Mouse (Mus musculus) erythroblast, embryonic 14.5 days (primary cell): ENCODE measurements around the gene Qdpr. TPM values are rescaled to one million over a fixed set of nuclear protein-coding genes. Genes with fewer than 3 reads are reported as not detected.

Experiments
- H3K27me3 ChIP-seq: 2 replicates; pipeline ENCODE4 v1.6.1; 2012; ENCODE audit warnings: inconsistent platforms; ENCODE audit not compliant: control insufficient read depth
- H3K36me3 ChIP-seq: 2 replicates; pipeline ENCODE4 v1.6.1; 2012; ENCODE audit warnings: mild to moderate bottlenecking, inconsistent platforms; ENCODE audit not compliant: control insufficient read depth
- H3K4me1 ChIP-seq: 2 replicates; pipeline ENCODE4 v1.6.1; 2012; ENCODE audit warnings: inconsistent platforms; ENCODE audit not compliant: control insufficient read depth
- H3K4me3 ChIP-seq: replicated peaks from 2 replicates; pipeline ENCODE3; 2012; ENCODE audit warnings: moderate library complexity, mild to moderate bottlenecking, inconsistent platforms
- H3K9me3 ChIP-seq: 2 replicates; pipeline ENCODE4 v1.6.1; 2012; ENCODE audit warnings: low read length, inconsistent platforms, mixed read lengths; ENCODE audit not compliant: control insufficient read depth
- GATA1 ChIP-seq: IDR thresholded peaks from 2 replicates; pipeline ENCODE4 v1.6.1; 2012; ENCODE audit warnings: low read length, inconsistent platforms, mixed read lengths
- TAL1 ChIP-seq: IDR thresholded peaks from 3 replicates; pipeline ENCODE4 v1.6.1; 2012; ENCODE audit warnings: low read length, inconsistent platforms, mixed read lengths
- polyA plus RNA-seq: library from polyadenylated mRNA; stranded (reverse); fragments of >175 nt; gene quantifications from 2 replicates; pipeline ENCODE4 v1.2.3, GENCODE M21; 2012

Gene Qdpr
- 0.74 and 0.84 TPM in 2 replicates for polyA plus RNA-seq

- Histone ChIP-seq H3K9me3 (no peaks in the 10 kb centered on the region), H3K4me3 (peak within 1 kb of the TSS; percentile 68), H3K36me3 (no peaks in the 10 kb centered on the region; the same call in 1 of the 2 replicates), H3K27me3 (peaks cover 6% of the 10 kb centered on the region), H3K4me1 (peaks cover 25% of the 10 kb centered on the region)
- TF ChIP-seq GATA1, result no peak
- no peak for TF ChIP-seq TAL1
These were observed at the start of gene Qdpr for GRCm38 (mm10) chr5:45449831-45450716. Gene Qdpr (minus strand): TSS chr5:45450236.

- Histone ChIP-seq H3K36me3 (peaks cover 47% of the 10 kb centered on the region), H3K27me3 (no peaks in the 10 kb centered on the region), H3K4me3 (no peak overlapping the region), H3K4me1 (peaks cover 21% of the 10 kb centered on the region), H3K9me3 (no peaks in the 10 kb centered on the region)
- no peak for TF ChIP-seq GATA1
- no peak for TF ChIP-seq TAL1
These were observed 47.5 kb upstream of the Qdpr start for GRCm38 (mm10) chr5:45497564-45497963.

GRCm38 (mm10) chr5:45496930-45497550, 47.0 kb upstream of the Qdpr start:
- H3K4me1 ChIP-seq, result peaks cover 21% of the 10 kb centered on the region
- no peaks in the 10 kb centered on the region for H3K9me3 ChIP-seq
- peaks cover 43% of the 10 kb centered on the region for H3K36me3 ChIP-seq
- H3K27me3 ChIP-seq, result no peaks in the 10 kb centered on the region
- no peak overlapping the region for H3K4me3 ChIP-seq
- TF ChIP-seq GATA1, result no peak
- no peak for TF ChIP-seq TAL1

- H3K27me3 ChIP-seq, result peaks cover 2% of the 10 kb centered on the region
- no peaks in the 10 kb centered on the region for H3K9me3 ChIP-seq
- no peak overlapping the region for H3K4me3 ChIP-seq
- TF ChIP-seq TAL1 (no peak), GATA1 (no peak)
- peaks cover 38% of the 10 kb centered on the region for H3K36me3 ChIP-seq
- H3K4me1 ChIP-seq, result peaks cover 21% of the 10 kb centered on the region
These were observed 46.4 kb upstream of the Qdpr start for GRCm38 (mm10) chr5:45496479-45496878.

- Histone ChIP-seq H3K4me3 (no peak overlapping the region), H3K9me3 (no peaks in the 10 kb centered on the region), H3K4me1 (peaks cover 21% of the 10 kb centered on the region), H3K36me3 (peaks cover 35% of the 10 kb centered on the region), H3K27me3 (peaks cover 6% of the 10 kb centered on the region)
- no peak for TF ChIP-seq TAL1
- TF ChIP-seq GATA1, result no peak
These were observed 46.0 kb upstream of the Qdpr start for GRCm38 (mm10) chr5:45496042-45496441.

- H3K4me1 ChIP-seq, result peaks cover 21% of the 10 kb centered on the region
- H3K36me3 ChIP-seq, result peaks cover 32% of the 10 kb centered on the region
These were observed 45.5 kb upstream of the Qdpr start for GRCm38 (mm10) chr5:45495429-45495975.

GRCm38 (mm10) chr5:45494093-45494755, 44.2 kb upstream of the Qdpr start:
- H3K27me3 ChIP-seq, result peaks cover 9% of the 10 kb centered on the region
- no peak for TF ChIP-seq TAL1
- TF ChIP-seq GATA1, result no peak
- peak overlapping the region; percentile 74 for H3K4me3 ChIP-seq
- H3K36me3 ChIP-seq, result peaks cover 26% of the 10 kb centered on the region
- H3K9me3 ChIP-seq, result no peaks in the 10 kb centered on the region
- peaks cover 21% of the 10 kb centered on the region for H3K4me1 ChIP-seq

More at GRCm38 (mm10) chr5:45495429-45495975, 45.5 kb upstream of the Qdpr start:
- H3K4me3 ChIP-seq, result no peak overlapping the region
- H3K27me3 ChIP-seq, result peaks cover 6% of the 10 kb centered on the region
- TF ChIP-seq TAL1 (no peak), GATA1 (no peak)
- H3K9me3 ChIP-seq, result no peaks in the 10 kb centered on the region

GRCm38 (mm10) chr5:45493191-45494092, 43.4 kb upstream of the Qdpr start, which contains the start of gene Lap3:
Gene Lap3 (plus strand): TSS chr5:45493374.
- Histone ChIP-seq H3K36me3 (peaks cover 20% of the 10 kb centered on the region), H3K27me3 (peaks cover 9% of the 10 kb centered on the region), H3K4me3 (peak within 1 kb of the TSS; percentile 74), H3K4me1 (peaks cover 21% of the 10 kb centered on the region), H3K9me3 (no peaks in the 10 kb centered on the region)
- no peak for TF ChIP-seq TAL1
- TF ChIP-seq GATA1, result no peak
